In genomic region chr12:103995292-103996072, GRCm38 (mm10) we compare ENCODE assay signal across 10 mouse cellular contexts. TPM values are rescaled to one million over a fixed set of nuclear protein-coding genes. Genes with fewer than 3 reads are reported as not detected.
DNase-seq lines count a peak whose midpoint lies in the region; ATAC-seq lines count a peak whose summit lies in the region.
"Had no signal": no experiment of that assay in that cellular context is flagged by ENCODE, and none has a peak within 500 bp of the region (broad histone marks: within the 10 kb centered on the region; RNA-seq: fewer than 3 reads in every experiment).

No protein-coding gene starts in this region.

- H3K4me1 ChIP-seq in liver, embryonic 12.5 days = no peaks in the 10 kb centered on the region
- H3K4me1 ChIP-seq in forebrain, embryonic 15.5 days = no peaks in the 10 kb centered on the region
- H3K4me1 ChIP-seq in intestine, embryonic 15.5 days (replicated peaks) = no peaks in the 10 kb centered on the region
- no peaks in the 10 kb centered on the region for H3K4me1 ChIP-seq in midbrain, embryonic 16.5 days (ENCODE audit: control insufficient read depth, insufficient read depth, low read length)
- H3K4me1 ChIP-seq: embryonic facial prominence, embryonic 13.5 days; stomach, embryonic 15.5 days had no signal

- peak; percentile 48 for DNase-seq in liver
- DNase-seq in brain, adult 2 months (ENCODE audit: low read depth, low spot score) = peak; percentile 87
- DNase-seq in left cerebral cortex, postnatal 10 days (ENCODE audit: extremely low spot score in 1 of 2, low spot score in 2 of 2) = peak; percentile 70 to 82
- DNase-seq in spleen, postnatal 36 days (ENCODE audit: low spot score in 2 of 2) = peak; percentile 19 to 35

- no peak overlapping the region for H3K27ac ChIP-seq in liver, embryonic 12.5 days
- H3K27ac ChIP-seq in forebrain, embryonic 15.5 days (replicated peaks) = no peak overlapping the region
- no peak overlapping the region for H3K27ac ChIP-seq in intestine, embryonic 15.5 days
- H3K27ac ChIP-seq in midbrain, embryonic 16.5 days (ENCODE audit: low read length) = no peak overlapping the region
- H3K27ac ChIP-seq: embryonic facial prominence, embryonic 13.5 days; stomach, embryonic 15.5 days had no signal

- 25% methylated on average over 5 of the region's 5 CpGs for WGBS in liver, embryonic 12.5 days (ENCODE audit: insufficient replicate concordance)
- WGBS in forebrain, embryonic 15.5 days = 42% methylated on average over 5 of the region's 5 CpGs
- WGBS in intestine, embryonic 15.5 days = 43% methylated on average over 5 of the region's 5 CpGs
- WGBS in midbrain, embryonic 16.5 days = 41% methylated on average over 5 of the region's 5 CpGs

- H3K4me3 ChIP-seq in liver, embryonic 12.5 days = no peak overlapping the region
- no peak overlapping the region for H3K4me3 ChIP-seq in forebrain, embryonic 15.5 days
- no peak overlapping the region for H3K4me3 ChIP-seq in intestine, embryonic 15.5 days (replicated peaks)
- no peak overlapping the region for H3K4me3 ChIP-seq in midbrain, embryonic 16.5 days (ENCODE audit: low read depth, low read length)
- H3K4me3 ChIP-seq: embryonic facial prominence, embryonic 13.5 days; stomach, embryonic 15.5 days had no signal

- no peak for ATAC-seq in liver, embryonic 12.5 days
- peak; percentile 61 for ATAC-seq in forebrain, embryonic 15.5 days (replicated peaks)
- ATAC-seq in intestine, embryonic 15.5 days = 0 out of 2 replicates have a peak, but pooled peaks have one; percentile 44
- peak; percentile 60; the same call in 1 of the 2 replicates for ATAC-seq in midbrain, embryonic 16.5 days

- H3K9ac ChIP-seq in liver, embryonic 12.5 days = no peak overlapping the region
- no peak overlapping the region for H3K9ac ChIP-seq in forebrain, embryonic 15.5 days (replicated peaks)
- H3K9ac ChIP-seq in intestine, embryonic 15.5 days = no peak overlapping the region
- H3K9ac ChIP-seq in midbrain, embryonic 16.5 days (ENCODE audit: low read depth, low read length) = no peak overlapping the region
- H3K9ac ChIP-seq: embryonic facial prominence, embryonic 13.5 days; stomach, embryonic 15.5 days had no signal

- no peaks in the 10 kb centered on the region for H3K27me3 ChIP-seq in liver, embryonic 12.5 days (replicated peaks)
- H3K27me3 ChIP-seq in forebrain, embryonic 15.5 days = no peaks in the 10 kb centered on the region
- no peaks in the 10 kb centered on the region for H3K27me3 ChIP-seq in intestine, embryonic 15.5 days (replicated peaks)
- H3K27me3 ChIP-seq in midbrain, embryonic 16.5 days (ENCODE audit: control insufficient read depth, insufficient read depth, low read depth, low read length) = no peaks in the 10 kb centered on the region
- H3K27me3 ChIP-seq: embryonic facial prominence, embryonic 13.5 days; stomach, embryonic 15.5 days had no signal

- H3K9me3 ChIP-seq in liver, embryonic 12.5 days (replicated peaks) = no peaks in the 10 kb centered on the region
- no peaks in the 10 kb centered on the region for H3K9me3 ChIP-seq in forebrain, embryonic 15.5 days
- no peaks in the 10 kb centered on the region for H3K9me3 ChIP-seq in intestine, embryonic 15.5 days
- no peaks in the 10 kb centered on the region for H3K9me3 ChIP-seq in midbrain, embryonic 16.5 days (replicated peaks; ENCODE audit: control insufficient read depth, low read length, poor library complexity, severe bottlenecking)
- H3K9me3 ChIP-seq: embryonic facial prominence, embryonic 13.5 days; stomach, embryonic 15.5 days had no signal

- H3K4me2 ChIP-seq in liver, embryonic 12.5 days = no peak overlapping the region
- no peak overlapping the region for H3K4me2 ChIP-seq in forebrain, embryonic 15.5 days (replicated peaks)
- H3K4me2 ChIP-seq in intestine, embryonic 15.5 days (replicated peaks) = no peak overlapping the region
- no peak overlapping the region for H3K4me2 ChIP-seq in midbrain, embryonic 16.5 days (ENCODE audit: low read length)
- H3K4me2 ChIP-seq: embryonic facial prominence, embryonic 13.5 days; stomach, embryonic 15.5 days had no signal

- no peaks in the 10 kb centered on the region for H3K36me3 ChIP-seq in liver, embryonic 12.5 days
- H3K36me3 ChIP-seq in forebrain, embryonic 15.5 days = no peaks in the 10 kb centered on the region
- H3K36me3 ChIP-seq in intestine, embryonic 15.5 days = no peaks in the 10 kb centered on the region
- H3K36me3 ChIP-seq in midbrain, embryonic 16.5 days (ENCODE audit: control insufficient read depth, insufficient read depth, low read length) = no peaks in the 10 kb centered on the region
- H3K36me3 ChIP-seq: embryonic facial prominence, embryonic 13.5 days; stomach, embryonic 15.5 days had no signal

- intact Hi-C loops in left cerebral cortex, postnatal 10 days (cut with DNase I) = loop anchor here (2.0 kb wide), 2 partner anchors 73 to 423 kb away; no protein-coding TSS in a partner anchor

RNA-seq across cellular contexts. Expression of gene Serpina11, which starts 5.7 kb away (rescaled TPM):
- polyA plus RNA-seq in liver, embryonic 12.5 days (2016; fragmentation: Nextera tagmentation; extraction: Ambion mirVana) = 2.9 and 3.2 TPM in 2 replicates
- polyA plus RNA-seq in forebrain, embryonic 15.5 days (2015; fragmentation: Nextera tagmentation; extraction: Ambion mirVana) = not detected in 2 replicates
- polyA plus RNA-seq in intestine, embryonic 15.5 days (2015; fragmentation: Nextera tagmentation; extraction: Ambion mirVana) = 0.10 TPM in 1 of 2 replicates, not detected in the other
- total RNA-seq in left cerebral cortex, postnatal 10 days (2021) = not detected
- not detected in 2 replicates for polyA plus RNA-seq in midbrain, embryonic 16.5 days (2015; fragmentation: Nextera tagmentation; extraction: Ambion mirVana)
- polyA plus RNA-seq: embryonic facial prominence, embryonic 13.5 days had no signal

RNA-seq across cellular contexts. Expression of gene Serpina9, which starts 18.1 kb away (rescaled TPM):
- polyA plus RNA-seq in liver, embryonic 12.5 days (2016; fragmentation: Nextera tagmentation; extraction: Ambion mirVana) = not detected in 2 replicates
- not detected in 2 replicates for polyA plus RNA-seq in forebrain, embryonic 15.5 days (2015; fragmentation: Nextera tagmentation; extraction: Ambion mirVana)
- not detected in 2 replicates for polyA plus RNA-seq in intestine, embryonic 15.5 days (2015; fragmentation: Nextera tagmentation; extraction: Ambion mirVana)
- 1 to 10 TPM in 1 of 2 experiments, under 1 TPM in 1; 0.22 to 1.9 TPM for total RNA-seq in left cerebral cortex, postnatal 10 days (2021)
- polyA plus RNA-seq in midbrain, embryonic 16.5 days (2015; fragmentation: Nextera tagmentation; extraction: Ambion mirVana) = 0.05 TPM in 1 of 2 replicates, not detected in the other
- polyA plus RNA-seq: stomach, embryonic 15.5 days had no signal

RNA-seq across cellular contexts. Expression of gene Serpina1e, which starts 36.7 kb away (rescaled TPM):
- polyA plus RNA-seq in liver, embryonic 12.5 days (2016; fragmentation: Nextera tagmentation; extraction: Ambion mirVana) = 39.1 and 44.7 TPM in 2 replicates
- polyA plus RNA-seq in forebrain, embryonic 15.5 days (2015; fragmentation: Nextera tagmentation; extraction: Ambion mirVana) = 1.5 TPM in 1 of 2 replicates, not detected in the other
- polyA plus RNA-seq in intestine, embryonic 15.5 days (2015; fragmentation: Nextera tagmentation; extraction: Ambion mirVana) = 25.6 and 27.7 TPM in 2 replicates
- not detected for total RNA-seq in left cerebral cortex, postnatal 10 days (2021)
- not detected in 2 replicates for polyA plus RNA-seq in midbrain, embryonic 16.5 days (2015; fragmentation: Nextera tagmentation; extraction: Ambion mirVana)
- polyA plus RNA-seq: embryonic facial prominence, embryonic 13.5 days had no signal

RNA-seq across cellular contexts. Expression of gene Serpina12, which starts 48.8 kb away (rescaled TPM):
- polyA plus RNA-seq in liver, embryonic 12.5 days (2016; fragmentation: Nextera tagmentation; extraction: Ambion mirVana) = not detected in 2 replicates
- polyA plus RNA-seq in forebrain, embryonic 15.5 days (2015; fragmentation: Nextera tagmentation; extraction: Ambion mirVana) = not detected in 2 replicates
- not detected in 2 replicates for polyA plus RNA-seq in intestine, embryonic 15.5 days (2015; fragmentation: Nextera tagmentation; extraction: Ambion mirVana)
- not detected for total RNA-seq in left cerebral cortex, postnatal 10 days (2021)
- not detected in 2 replicates for polyA plus RNA-seq in midbrain, embryonic 16.5 days (2015; fragmentation: Nextera tagmentation; extraction: Ambion mirVana)
- polyA plus RNA-seq: embryonic facial prominence, embryonic 13.5 days; stomach, embryonic 15.5 days had no signal

Comparison
In these comparisons a context has a peak if more than half of its experiments do, and no peak if none do; other contexts are left out.
1. DNase-seq: peak in every context shown above with its lines; median percentile 87 in brain, adult 2 months; 76 in left cerebral cortex, postnatal 10 days; 48 in liver; 27 in spleen, postnatal 36 days.
2. RNA of gene Serpina1e, which starts 36.7 kb away (polyA plus RNA-seq): 39.1 to 44.7 TPM in liver, embryonic 12.5 days and 25.6 to 27.7 TPM in intestine, embryonic 15.5 days; 1.5 TPM in forebrain, embryonic 15.5 days and not detected in midbrain, embryonic 16.5 days; every median in the first group is over 10 times any median in the second.